Mouse (Mus musculus) kidney, adult 18-20 months (tissue): Measurements from ENCODE around the gene Pik3c2g.

Source experiments
- DNase-seq: peaks from one replicate; pipeline ENCODE4 v3.0.0; 2021

Gene Pik3c2g

DNA sequence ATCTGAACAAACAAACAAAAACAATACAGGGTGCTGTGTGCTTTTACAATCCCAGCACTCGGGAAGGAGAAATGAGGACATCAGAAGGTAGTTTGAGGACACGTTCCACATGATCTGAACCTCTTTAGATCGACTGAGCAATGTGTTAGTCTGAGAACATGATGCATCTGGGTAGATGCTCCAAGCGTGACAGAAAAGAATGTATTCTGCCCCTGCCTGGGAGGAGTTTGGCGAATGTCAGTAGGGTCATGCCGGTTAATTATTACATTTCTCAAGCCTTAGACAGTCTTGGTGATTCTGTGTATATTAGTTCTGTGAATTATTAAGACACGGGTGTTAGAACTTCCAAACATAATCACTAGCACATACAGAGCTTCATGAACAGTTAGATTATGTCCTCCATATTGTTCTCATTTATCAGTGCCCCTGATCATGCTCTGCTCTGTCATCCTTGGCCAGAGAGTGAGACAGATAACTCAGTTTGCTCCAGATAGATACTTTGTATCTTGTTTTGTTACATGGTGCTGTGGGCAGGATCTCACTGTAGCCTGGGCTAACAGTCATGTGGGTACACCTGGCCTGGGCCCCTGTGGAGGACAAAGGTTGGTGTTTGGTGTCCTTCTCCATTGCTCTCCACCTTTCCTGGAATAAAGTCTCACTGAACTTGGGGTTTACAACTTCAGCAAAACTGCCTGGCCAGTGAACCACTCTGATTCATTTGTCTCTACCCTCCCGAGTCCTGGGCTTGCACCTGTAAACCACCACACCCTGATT, 360.3 kb downstream of the Pik3c2g start:
- peak; percentile 45 for DNase-seq

DNA sequence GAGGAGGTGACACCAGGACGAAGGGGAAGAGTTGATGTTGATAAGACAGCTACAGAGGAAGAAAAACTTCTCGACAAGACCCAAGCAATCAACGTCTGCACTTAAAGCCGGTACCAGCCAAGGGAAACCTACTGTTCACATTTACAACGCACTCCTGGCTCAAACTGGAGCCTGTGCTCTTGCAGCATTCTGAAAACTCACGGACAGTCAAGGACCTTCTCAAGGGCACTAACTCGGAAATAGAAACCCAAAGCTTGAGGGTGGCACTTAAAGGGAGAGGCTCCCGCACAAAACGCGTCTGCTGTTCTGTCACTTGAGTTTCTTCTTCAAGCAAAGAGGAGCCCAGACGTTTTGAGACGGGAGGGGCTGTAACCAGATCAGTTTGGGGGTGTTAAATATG, 366.6 kb downstream of the Pik3c2g start:
- no peak for DNase-seq

- DNase-seq = no peak
Observed at GRCm38 (mm10) chr6:139957531-139958241, 370.7 kb downstream of the Pik3c2g start.

GRCm38 (mm10) chr6:139963775-139964174, 376.8 kb downstream of the Pik3c2g start:
- DNase-seq = no peak

DNA sequence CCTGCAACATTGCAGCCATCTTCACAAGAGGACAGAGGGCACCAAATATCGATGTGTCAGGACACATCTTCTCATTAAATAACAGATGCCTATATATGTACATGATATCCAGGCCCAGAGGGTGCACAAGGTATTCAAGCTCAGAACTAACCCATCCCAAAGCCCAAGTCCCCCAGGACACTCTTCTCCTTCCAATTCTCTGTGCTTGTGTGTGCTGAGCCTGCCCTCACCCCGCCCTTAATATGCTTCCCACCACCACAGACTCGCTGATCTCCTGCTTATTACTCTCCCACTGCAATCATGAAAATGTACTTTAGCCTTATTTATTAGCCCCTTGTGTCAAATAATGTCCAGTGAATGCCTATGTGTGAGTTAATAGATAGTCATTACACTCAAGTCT, 377.9 kb downstream of the Pik3c2g start:
- DNase-seq = no peak

DNA sequence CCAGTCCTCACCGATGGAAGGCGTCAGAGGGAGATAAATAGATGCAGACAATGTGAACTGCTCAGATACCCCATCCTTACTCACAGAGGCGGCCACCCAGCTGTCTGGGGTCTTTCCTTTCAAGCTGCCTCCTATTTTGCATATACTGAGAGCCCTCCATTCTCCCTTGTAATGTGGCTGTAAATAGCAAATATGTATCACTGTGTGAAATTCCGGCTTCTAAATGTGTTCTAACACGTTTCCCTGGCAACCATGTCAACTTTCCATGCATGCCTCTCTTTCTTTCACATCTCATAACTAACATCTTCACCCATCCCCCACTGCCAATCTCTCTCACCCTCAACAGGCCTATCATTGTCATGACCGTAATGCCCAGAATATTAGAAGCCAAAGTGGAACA, 379.7 kb downstream of the Pik3c2g start:
- DNase-seq = no peak

DNA sequence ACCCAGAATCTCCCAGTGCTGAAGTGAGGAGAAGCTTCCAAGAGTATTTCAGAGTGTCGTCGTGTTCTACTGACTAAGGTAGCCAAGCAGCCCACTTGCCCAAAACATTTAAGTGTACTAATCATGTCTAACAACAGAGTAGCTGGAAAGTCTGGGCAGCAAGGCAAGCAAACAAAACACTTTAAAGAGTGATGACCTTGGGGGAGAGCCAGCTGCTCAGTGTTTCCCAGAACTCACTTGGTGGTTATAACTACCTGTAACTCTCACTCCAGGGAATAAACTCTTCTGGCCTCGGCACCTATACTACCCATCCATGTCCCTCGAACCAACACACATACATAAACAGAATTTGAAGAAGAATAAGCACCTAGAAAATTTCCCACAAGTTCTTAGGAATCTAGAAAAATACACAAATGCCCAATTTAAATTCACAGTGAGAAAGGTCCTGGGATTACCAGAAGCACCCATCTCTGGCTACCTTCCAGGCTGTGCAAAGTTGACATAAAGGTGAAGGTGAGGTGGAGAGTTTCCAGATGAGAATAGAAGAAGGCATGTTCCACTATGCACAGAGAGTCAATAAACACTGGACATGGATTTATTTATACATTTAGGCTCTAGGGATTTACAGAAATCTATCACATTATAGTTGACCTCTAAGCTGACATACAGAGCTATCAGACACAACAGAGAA, 384.7 kb downstream of the Pik3c2g start:
- DNase-seq = no peak

DNA sequence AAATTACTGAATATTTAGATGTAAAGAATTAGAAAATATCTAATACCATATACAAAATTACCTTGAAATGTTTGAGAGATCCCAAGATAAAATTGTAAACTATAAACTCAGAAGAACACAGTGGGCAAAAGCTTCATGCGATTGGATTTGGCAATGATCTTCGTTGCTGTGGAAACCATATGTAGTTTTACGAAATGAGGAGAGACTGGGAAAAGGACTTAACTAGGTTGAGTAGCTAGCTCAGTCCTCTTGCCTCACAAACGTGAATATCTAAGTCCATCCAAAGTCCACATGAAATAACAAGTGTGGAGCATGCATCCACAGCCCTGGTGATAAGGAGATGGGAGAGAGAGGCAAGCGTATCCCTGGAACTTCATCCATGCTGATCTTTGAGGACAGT, 387.6 kb downstream of the Pik3c2g start:
- DNase-seq = no peak

- DNase-seq = no peak
Observed at GRCm38 (mm10) chr6:139978114-139978513, 391.1 kb downstream of the Pik3c2g start.

GRCm38 (mm10) chr6:139981061-139981460, 394.0 kb downstream of the Pik3c2g start:
- DNase-seq = no peak

DNA sequence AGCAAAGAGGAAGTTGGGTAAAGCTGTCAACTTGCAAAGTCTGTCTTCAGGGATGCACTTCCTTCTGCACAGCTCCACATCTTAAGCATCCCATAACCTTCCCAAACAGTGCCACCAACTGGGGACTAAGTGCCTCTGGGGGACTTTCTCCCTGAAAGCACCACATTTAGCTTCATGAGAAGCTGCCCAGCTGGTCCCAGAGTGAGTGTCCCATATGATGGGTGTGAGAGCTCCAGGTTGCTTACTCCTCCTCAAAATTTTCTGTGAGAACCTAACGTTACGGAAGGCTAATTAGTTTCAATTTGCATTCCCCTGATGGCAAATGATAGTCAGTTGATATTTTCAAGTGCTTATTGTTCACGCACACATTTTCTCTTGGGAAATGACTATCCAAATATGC, 397.0 kb downstream of the Pik3c2g start:
- DNase-seq = no peak

DNA sequence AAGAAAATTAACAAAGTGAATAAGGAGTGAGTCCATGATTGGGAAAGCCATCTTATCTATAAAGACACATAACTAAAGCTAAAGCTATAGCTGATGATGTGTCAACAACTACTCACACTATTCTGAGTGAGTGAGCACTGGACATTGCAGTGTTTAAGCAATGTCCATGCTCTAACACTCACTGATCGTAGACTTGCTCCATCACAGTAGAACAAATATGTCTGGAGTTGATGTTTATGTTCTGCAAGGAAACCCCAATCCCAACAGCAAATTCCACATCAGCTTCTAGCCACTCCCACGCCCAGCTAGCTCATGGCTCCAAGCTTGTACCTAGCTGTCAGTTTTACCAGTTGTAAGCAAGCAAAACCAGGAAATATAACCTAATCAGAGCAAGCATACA, 399.5 kb downstream of the Pik3c2g start:
- no peak for DNase-seq

GRCm38 (mm10) chr6:139989075-139989474, 402.1 kb downstream of the Pik3c2g start:
- no peak for DNase-seq

DNA sequence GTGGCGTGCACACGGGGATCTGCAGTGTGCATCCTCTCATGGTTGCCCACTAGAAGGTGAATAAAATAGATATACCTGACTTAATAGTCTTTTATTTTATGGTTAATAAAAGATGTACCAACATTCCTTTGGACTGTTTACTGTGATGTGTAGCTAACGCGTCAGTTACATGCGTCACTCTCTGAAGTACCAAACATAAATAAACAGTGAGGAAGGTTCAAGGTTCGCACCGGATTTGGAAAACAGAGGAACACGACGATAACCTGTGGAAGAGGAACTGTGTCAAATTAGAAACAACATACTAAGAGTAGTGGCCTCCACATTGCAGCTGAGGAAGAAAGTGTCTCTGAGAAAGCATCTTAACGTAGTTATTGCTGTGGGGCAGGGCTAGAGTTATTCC, 402.6 kb downstream of the Pik3c2g start:
- no peak for DNase-seq

DNA sequence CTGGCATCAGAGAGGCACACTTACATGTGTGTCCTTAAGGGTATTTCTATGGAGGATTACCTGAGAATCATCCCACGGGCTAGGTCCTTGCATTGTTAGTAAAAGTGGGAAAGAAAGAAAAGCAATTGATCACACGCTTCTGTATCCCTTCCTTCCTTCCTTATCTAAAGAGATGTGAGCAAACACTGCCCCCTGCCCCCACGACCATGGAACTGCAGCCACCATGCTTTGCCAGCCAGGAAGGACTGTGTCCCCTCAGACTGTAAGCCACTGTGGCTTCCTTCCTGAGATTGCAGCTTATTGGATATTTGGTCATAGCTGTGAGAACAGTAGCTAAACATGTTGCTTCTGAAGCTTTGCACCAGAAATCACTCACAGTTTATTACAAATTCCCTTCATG, 418.2 kb downstream of the Pik3c2g start:
- DNase-seq = no peak
